Mouse (Mus musculus) kidney, embryonic 15.5 days (tissue): Measurements from ENCODE around the gene Crtc3. TPM values are rescaled to one million over a fixed set of nuclear protein-coding genes. Genes with fewer than 3 reads are reported as not detected.

Experiments
- ATAC-seq: fragments of 200-750 bp; cut with Nextera tagmentation; replicated peaks from 2 replicates; pipeline ENCODE4 v1.8.0; 2017; ENCODE audit warnings: moderate TSS enrichment; ENCODE audit not compliant: low FRiP score
- H3K27ac ChIP-seq: fragments of 300-500 bp; sonication (generic); 2 replicates; pipeline ENCODE4 v1.5.1; 2015; ENCODE audit warnings: mild to moderate bottlenecking, inconsistent platforms
- H3K27me3 ChIP-seq: fragments of 300-500 bp; sonication (generic); 2 replicates; pipeline ENCODE4 v1.6.1; 2015; ENCODE audit warnings: inconsistent platforms
- H3K36me3 ChIP-seq: fragments of 300-500 bp; sonication (generic); 2 replicates; pipeline ENCODE4 v1.6.1; 2015; ENCODE audit warnings: inconsistent platforms
- H3K4me1 ChIP-seq: fragments of 300-500 bp; sonication (generic); 2 replicates; pipeline ENCODE4 v1.6.1; 2015; ENCODE audit warnings: inconsistent platforms
- H3K4me2 ChIP-seq: fragments of 300-500 bp; sonication (generic); 2 replicates; pipeline ENCODE4 v1.6.1; 2015; ENCODE audit warnings: moderate library complexity, mild to moderate bottlenecking, inconsistent platforms
- H3K4me3 ChIP-seq: fragments of 300-500 bp; sonication (generic); replicated peaks from 2 replicates; pipeline ENCODE4 v1.5.1; 2015; ENCODE audit warnings: mild to moderate bottlenecking, inconsistent platforms
- H3K9ac ChIP-seq: fragments of 300-500 bp; sonication (generic); 2 replicates; pipeline ENCODE4 v1.6.1; 2015; ENCODE audit warnings: mild to moderate bottlenecking, inconsistent platforms
- H3K9me3 ChIP-seq: fragments of 300-500 bp; sonication (generic); replicated peaks from 2 replicates; pipeline ENCODE4 v1.6.1; 2016; ENCODE audit warnings: inconsistent platforms
- WGBS: fragments of 180-500 bp; shearing (Covaris S2); methylation state at CpG from one replicate; pipeline ENCODE4 v1.1.7; 2015; ENCODE audit warnings: mixed read lengths; 5-methylcytosine and 5-hydroxymethylcytosine counted together
- polyA plus RNA-seq: library from polyadenylated mRNA; unstranded; fragments of >200 nt; fragmentation: Nextera tagmentation; extraction: Ambion mirVana; gene quantifications from 2 replicates; pipeline ENCODE4 v1.2.1, GENCODE M21; 2015

The Crtc3 gene
- polyA plus RNA-seq, 1 experiment from 2014 or later: 21.9 TPM

DNA sequence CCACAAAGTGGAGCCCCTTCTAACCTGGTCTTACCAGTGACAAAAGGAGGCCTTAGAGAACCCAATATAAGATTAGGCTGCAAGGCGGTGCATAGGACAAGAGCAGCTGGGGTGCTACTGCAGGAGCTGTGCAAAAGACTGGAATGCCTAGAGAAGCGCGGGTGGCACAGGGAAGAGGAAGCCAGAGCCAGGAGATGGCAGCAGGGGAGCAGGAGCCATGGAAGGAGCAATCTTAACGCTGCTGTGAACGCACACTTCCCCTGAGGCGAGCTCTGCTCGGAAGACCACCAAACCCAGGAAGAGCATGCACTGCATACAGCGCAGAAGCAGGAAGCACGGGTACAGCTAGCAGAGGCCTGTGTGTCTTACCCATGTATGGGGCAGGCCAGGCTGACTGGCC lies 72.6 kb downstream of the Crtc3 start:
- no peak for ATAC-seq
- WGBS: 76% methylated on average over 9 of the region's 9 CpGs

DNA sequence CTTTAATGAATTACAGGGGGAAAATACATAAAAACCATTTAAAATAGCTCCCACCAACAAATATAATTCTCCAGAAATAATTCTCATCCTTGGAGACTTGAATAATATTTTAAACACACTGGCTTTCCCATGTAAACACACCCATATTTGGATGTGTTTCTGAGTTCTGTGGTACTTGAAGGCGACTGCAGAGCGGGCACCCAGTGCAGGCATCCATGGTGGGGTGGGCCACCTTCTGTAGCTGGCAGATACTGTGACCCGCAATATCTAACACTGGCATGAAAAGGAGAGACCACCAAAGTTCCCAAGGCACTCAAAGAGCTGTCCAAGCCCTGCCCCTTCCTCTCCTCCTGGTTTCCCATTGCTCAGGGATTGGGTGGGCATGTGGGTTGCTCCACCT lies 74.6 kb downstream of the Crtc3 start:
- H3K4me2 ChIP-seq: no peak overlapping the region
- H3K4me3 ChIP-seq: no peak overlapping the region
- peaks cover 28% of the 10 kb centered on the region for H3K4me1 ChIP-seq
- no peak overlapping the region for H3K27ac ChIP-seq
- H3K36me3 ChIP-seq: peaks cover 23% of the 10 kb centered on the region; the same call in 1 of the 2 replicates
- no peaks in the 10 kb centered on the region for H3K9me3 ChIP-seq
- H3K27me3 ChIP-seq: no peaks in the 10 kb centered on the region
- WGBS: 94% methylated on average over 3 of the region's 3 CpGs
- ATAC-seq: no peak
- no peak overlapping the region for H3K9ac ChIP-seq

More for the DNA sequence above, 72.6 kb downstream of the Crtc3 start:
- Histone ChIP-seq H3K4me1 (peaks cover 26% of the 10 kb centered on the region), H3K9ac (no peak overlapping the region), H3K27ac (no peak overlapping the region), H3K27me3 (no peaks in the 10 kb centered on the region), H3K9me3 (no peaks in the 10 kb centered on the region), H3K4me2 (no peak overlapping the region), H3K36me3 (peaks cover 10% of the 10 kb centered on the region; the same call in 1 of the 2 replicates), H3K4me3 (no peak overlapping the region)

DNA sequence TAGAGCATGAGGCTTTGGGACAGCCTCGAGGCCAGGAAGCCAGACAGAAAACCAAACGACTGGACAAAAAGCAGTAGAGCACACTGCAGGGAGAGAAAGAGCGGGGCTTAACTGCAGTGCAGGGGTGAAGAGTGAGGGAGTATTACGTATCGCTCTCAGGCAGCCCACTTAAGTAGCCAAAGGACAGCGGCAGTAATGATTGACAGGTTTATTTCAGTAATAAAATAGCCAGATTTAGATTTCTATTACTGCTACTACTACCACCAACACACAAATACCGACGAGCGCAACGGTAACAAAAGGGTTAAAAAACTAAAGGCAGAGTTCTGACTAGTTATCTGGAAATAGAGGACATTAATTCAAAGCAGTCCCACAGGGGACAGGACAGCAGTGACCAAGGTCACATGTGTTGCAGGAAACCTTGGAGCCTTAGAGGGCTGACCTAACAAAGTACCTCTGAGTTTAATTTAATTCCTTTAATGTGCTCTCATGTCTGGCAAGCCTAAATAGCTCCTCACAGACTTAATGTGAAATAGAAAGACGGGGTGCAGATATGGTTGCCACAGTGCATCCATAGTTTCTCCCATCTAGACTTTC lies 76.4 kb downstream of the Crtc3 start:
- no peaks in the 10 kb centered on the region for H3K9me3 ChIP-seq
- peak overlapping the region; percentile 73 for H3K27ac ChIP-seq
- 0 out of 2 replicates have a peak overlapping the region, but pooled peaks have one; percentile 25 for H3K9ac ChIP-seq
- ATAC-seq: peak; percentile 53
- H3K27me3 ChIP-seq: no peaks in the 10 kb centered on the region
- peaks cover 31% of the 10 kb centered on the region; the same call in 1 of the 2 replicates for H3K36me3 ChIP-seq
- 21% methylated on average over 11 of the region's 11 CpGs for WGBS
- H3K4me3 ChIP-seq: no peak overlapping the region
- peaks cover 28% of the 10 kb centered on the region for H3K4me1 ChIP-seq
- no peak overlapping the region for H3K4me2 ChIP-seq

DNA sequence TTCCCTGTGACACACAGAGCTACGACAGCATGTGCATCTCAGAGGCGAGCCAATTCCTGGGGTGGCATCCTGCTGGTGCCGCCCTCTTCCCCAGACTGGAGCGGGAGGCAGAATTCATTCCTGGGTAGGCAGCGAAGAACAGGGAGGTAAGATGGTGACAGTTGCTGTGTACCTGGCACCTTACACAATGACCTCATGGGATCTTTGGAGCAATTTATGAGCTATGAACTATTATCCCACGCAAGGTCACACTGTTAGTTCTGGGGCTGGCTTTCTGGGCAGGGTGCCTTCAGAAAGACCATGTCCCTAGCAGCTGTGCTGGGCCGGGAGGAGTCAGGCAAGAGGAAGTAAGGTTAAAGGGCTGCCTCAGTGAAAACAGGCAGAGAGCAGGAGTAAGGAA lies 77.0 kb downstream of the Crtc3 start:
- WGBS: 50% methylated on average over 7 of the region's 7 CpGs
- Histone ChIP-seq H3K4me2 (no peak overlapping the region), H3K9me3 (no peaks in the 10 kb centered on the region), H3K27me3 (no peaks in the 10 kb centered on the region), H3K4me1 (peaks cover 28% of the 10 kb centered on the region), H3K27ac (peak overlapping the region; percentile 73), H3K4me3 (no peak overlapping the region), H3K9ac (0 out of 2 replicates have a peak overlapping the region, but pooled peaks have one; percentile 25), H3K36me3 (peaks cover 31% of the 10 kb centered on the region)
- ATAC-seq: no peak; the same call in 1 of the 2 replicates

DNA sequence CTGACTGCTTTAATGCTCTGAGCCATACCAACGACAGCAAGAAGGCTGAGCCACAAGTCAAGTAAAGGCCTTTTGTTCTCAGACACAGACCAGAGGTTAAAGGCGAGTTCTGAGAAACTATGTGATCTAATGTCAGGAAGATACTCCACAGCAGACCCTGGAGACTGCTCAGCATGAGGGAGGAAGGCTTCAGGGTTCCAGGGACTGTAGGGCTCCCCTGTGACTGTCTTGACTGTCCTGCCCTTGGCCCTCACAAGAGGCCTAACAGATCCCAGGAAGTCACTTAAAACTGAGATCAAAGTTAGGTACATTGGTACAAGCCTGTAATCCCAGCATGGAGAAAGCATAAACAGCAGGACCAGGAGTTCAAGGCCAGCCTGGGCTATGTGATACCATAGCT lies 81.2 kb downstream of the Crtc3 start:
- peaks cover 33% of the 10 kb centered on the region for H3K36me3 ChIP-seq
- no peak overlapping the region for H3K27ac ChIP-seq
- ATAC-seq: no peak
- H3K4me3 ChIP-seq: no peak overlapping the region
- H3K27me3 ChIP-seq: no peaks in the 10 kb centered on the region
- peaks cover 24% of the 10 kb centered on the region for H3K4me1 ChIP-seq
- no peak overlapping the region for H3K4me2 ChIP-seq
- H3K9ac ChIP-seq: no peak overlapping the region
- H3K9me3 ChIP-seq: no peaks in the 10 kb centered on the region
- WGBS: 50% methylated on average over 2 of the region's 2 CpGs

DNA sequence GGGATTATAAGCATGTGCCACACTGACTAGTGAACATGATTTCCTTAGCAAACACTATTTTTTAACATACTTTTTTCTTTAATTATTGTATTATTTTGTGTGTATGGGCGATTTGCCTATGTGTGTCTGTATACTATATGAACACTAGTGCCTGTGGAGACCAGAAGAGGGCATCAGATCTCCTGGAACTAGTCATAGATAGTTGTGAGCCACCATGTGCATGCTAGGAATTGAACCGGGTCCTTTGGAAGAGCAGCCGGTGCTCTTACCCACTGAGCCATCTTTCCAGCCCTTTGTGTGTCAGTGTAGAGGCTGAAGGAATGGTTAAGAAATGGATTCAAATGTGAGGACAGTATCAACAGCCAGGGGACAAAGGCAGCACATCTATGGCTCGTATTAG lies 82.2 kb downstream of the Crtc3 start:
- Histone ChIP-seq H3K4me1 (peaks cover 13% of the 10 kb centered on the region), H3K27me3 (no peaks in the 10 kb centered on the region), H3K9ac (no peak overlapping the region), H3K9me3 (no peaks in the 10 kb centered on the region), H3K27ac (no peak overlapping the region), H3K4me2 (no peak overlapping the region), H3K4me3 (no peak overlapping the region), H3K36me3 (peaks cover 39% of the 10 kb centered on the region)
- ATAC-seq: no peak
- 79% methylated on average over 4 of the region's 4 CpGs for WGBS

DNA sequence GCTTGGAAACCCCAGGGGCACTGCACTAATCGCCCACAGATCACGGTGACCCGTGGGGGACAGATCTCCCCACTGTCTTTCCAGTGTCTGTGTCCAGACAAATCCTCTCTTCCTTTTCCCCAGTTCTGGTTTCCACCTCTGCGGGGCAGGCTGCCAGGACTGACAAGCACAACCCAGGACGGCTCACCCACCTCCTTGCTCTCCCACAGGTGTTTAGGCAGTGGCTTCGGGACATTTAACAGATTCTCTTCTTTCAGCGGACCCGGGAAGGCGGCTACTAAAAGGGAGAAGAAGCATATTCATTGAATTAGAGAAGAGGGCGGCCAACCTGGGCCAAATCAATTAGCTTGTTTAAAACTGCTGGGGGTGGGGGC lies 83.1 kb downstream of the Crtc3 start:
- ATAC-seq: no peak
- Histone ChIP-seq H3K9me3 (no peaks in the 10 kb centered on the region), H3K9ac (no peak overlapping the region), H3K36me3 (peaks cover 38% of the 10 kb centered on the region), H3K27me3 (no peaks in the 10 kb centered on the region), H3K27ac (no peak overlapping the region), H3K4me1 (0 out of 2 replicates have a peak, but pooled peaks cover 7% of the 10 kb centered on the region), H3K4me3 (no peak overlapping the region), H3K4me2 (no peak overlapping the region)
- 25% methylated on average over 10 of the region's 10 CpGs for WGBS

DNA sequence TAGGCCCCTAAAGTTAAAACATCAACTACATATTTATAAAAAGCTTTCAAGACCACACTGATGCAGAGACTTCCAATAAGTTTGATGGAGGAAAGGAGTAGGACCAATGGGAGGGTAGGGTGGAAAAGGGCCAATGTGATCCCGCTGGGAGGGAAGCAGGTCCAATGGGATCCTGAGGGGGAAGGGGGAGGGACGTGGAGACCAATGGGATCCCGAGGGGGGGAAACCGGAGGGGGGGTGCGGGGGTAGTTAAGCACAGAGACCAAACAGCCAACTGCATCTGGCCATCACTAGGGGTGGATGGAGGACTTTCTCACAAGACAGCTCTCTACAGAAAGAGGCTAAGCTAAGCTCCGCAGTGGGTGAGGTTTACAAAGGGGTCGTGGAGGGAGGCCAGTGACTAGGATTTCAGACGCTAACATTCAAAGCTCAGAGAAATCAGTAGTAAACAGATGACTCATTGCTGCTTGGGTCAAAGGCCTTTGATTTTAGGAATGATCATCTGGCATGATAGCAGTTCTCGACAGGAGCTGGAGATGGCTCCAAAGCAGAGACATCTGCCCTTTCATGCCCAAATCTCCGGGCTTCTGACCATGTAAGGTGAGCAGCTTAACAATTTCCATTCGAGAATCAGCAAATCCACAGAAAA lies 83.6 kb downstream of the Crtc3 start:
- no peaks in the 10 kb centered on the region for H3K27me3 ChIP-seq
- WGBS: 42% methylated on average over 11 of the region's 11 CpGs
- H3K4me1 ChIP-seq: 0 out of 2 replicates have a peak, but pooled peaks cover 7% of the 10 kb centered on the region
- peaks cover 38% of the 10 kb centered on the region for H3K36me3 ChIP-seq
- H3K9me3 ChIP-seq: no peaks in the 10 kb centered on the region
- no peak overlapping the region for H3K27ac ChIP-seq
- ATAC-seq: no peak
- no peak overlapping the region for H3K4me3 ChIP-seq
- H3K4me2 ChIP-seq: no peak overlapping the region
- H3K9ac ChIP-seq: no peak overlapping the region

DNA sequence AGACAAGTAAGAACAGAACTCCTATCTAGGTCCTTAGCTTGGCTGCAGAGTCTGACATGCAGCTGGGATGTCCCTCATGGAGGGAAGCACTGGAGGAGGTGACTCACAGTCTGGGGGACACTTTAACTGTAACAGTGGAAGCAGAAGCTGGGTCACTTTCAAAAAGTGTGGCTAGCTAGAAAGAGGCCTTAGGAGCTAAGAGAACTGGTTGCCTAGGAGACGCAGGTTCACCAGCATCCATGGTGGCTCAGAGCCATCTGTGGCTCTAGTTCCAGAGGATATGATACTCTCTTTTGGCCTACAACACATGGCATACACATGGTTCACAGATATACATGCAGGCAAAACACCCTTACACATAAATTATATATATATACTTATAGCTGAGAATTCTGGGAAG lies 86.1 kb downstream of the Crtc3 start:
- Histone ChIP-seq H3K9ac (no peak overlapping the region), H3K27me3 (no peaks in the 10 kb centered on the region), H3K4me3 (no peak overlapping the region), H3K27ac (no peak overlapping the region), H3K4me1 (0 out of 2 replicates have a peak, but pooled peaks cover 7% of the 10 kb centered on the region), H3K36me3 (peaks cover 43% of the 10 kb centered on the region), H3K9me3 (no peaks in the 10 kb centered on the region), H3K4me2 (no peak overlapping the region)
- WGBS: 96% methylated on average over 1 of the region's 1 CpGs
- no peak for ATAC-seq

DNA sequence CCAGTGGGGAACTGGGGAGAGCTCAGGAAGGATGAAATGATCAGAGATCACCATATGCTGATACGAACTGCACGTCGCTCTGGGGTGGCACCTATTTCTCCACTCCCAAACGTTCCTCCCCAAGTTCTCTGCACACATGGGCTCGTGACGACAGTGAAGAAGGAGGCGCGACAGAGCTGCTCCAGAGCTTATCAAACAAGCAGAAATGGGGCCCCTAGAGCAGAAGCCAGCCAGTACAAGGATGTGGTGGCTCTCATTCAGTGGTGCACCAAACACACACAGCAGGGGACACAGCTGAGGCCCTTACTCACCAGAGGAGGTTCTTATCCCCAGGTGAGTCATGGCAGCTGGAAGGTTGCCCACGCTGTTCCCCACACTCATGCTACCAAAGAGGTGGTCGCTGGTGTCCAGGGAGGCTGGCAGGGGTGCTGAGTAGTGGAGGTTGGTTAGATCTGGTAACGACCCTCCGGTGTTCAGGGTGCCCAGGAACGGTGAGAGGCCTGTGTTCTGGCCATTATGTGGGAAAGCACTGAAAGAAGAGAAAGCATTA lies 90.2 kb downstream of the Crtc3 start:
- Histone ChIP-seq H3K27me3 (no peaks in the 10 kb centered on the region), H3K4me2 (no peak overlapping the region), H3K9me3 (no peaks in the 10 kb centered on the region), H3K9ac (no peak overlapping the region), H3K4me3 (no peak overlapping the region), H3K36me3 (peaks cover 67% of the 10 kb centered on the region), H3K27ac (no peak overlapping the region), H3K4me1 (no peaks in the 10 kb centered on the region)
- WGBS: 87% methylated on average over 13 of the region's 13 CpGs
- no peak for ATAC-seq

DNA sequence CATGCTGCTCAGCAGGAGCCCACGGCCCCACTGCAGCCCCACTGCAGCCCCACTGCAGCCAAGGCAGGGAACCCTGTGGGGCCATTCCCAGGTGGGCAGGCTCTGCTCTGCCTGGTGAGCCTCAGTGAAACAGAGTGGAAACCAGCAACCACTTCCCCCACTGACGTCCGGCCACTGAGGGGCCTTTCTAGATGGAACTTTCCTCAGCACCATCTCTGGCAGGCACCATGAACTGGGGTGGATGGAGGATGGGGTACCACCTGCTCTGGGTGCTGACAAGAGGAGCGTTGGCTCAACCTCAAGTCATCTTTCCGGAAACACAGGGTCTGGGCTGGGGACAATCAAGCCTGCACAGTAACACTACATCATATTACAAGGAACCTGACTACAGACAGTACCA lies 90.8 kb downstream of the Crtc3 start:
- WGBS: 90% methylated on average over 5 of the region's 5 CpGs
- H3K4me2 ChIP-seq: no peak overlapping the region
- H3K27me3 ChIP-seq: no peaks in the 10 kb centered on the region
- no peak overlapping the region for H3K27ac ChIP-seq
- no peak overlapping the region for H3K9ac ChIP-seq
- no peaks in the 10 kb centered on the region for H3K4me1 ChIP-seq
- ATAC-seq: no peak
- H3K4me3 ChIP-seq: no peak overlapping the region
- peaks cover 69% of the 10 kb centered on the region for H3K36me3 ChIP-seq
- H3K9me3 ChIP-seq: no peaks in the 10 kb centered on the region

DNA sequence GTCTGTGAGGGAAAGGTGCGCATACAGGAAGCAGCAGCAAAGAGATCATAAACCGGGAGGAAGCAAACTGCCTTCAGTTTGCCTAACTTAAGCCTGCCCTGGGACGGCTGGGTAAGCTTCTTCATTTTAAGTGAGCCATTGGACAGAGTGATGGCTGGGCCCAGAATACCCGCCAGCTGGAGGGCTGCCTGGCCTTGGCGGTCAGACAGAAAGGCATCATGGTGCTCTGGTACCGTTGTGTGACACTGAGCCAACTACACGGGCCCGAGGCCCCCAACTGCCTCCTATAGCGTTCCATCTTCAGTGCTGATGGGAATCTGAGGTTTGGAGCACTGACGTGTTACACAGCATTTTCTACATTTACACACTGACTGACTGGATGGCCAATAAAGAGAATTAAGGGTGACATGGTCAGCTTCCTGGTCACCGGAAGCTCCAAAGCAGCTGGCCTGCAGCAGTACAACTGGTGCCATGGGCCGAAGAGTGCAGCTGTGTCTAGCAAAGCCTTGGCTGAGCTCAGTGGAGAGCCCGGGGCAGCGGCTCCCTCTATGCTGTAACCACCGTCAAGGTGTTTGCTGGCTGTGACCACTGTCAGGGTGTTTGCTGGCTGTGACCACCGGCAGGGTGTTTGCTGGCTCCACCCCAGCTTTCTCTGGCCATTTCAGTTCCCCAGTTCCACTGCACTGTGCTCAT lies 99.5 kb downstream of the Crtc3 start:
- no peaks in the 10 kb centered on the region for H3K9me3 ChIP-seq
- H3K4me3 ChIP-seq: no peak overlapping the region
- peaks cover 28% of the 10 kb centered on the region for H3K4me1 ChIP-seq
- 90% methylated on average over 16 of the region's 16 CpGs for WGBS
- no peak overlapping the region for H3K27ac ChIP-seq
- no peak overlapping the region for H3K4me2 ChIP-seq
- H3K36me3 ChIP-seq: peaks cover 57% of the 10 kb centered on the region
- H3K27me3 ChIP-seq: no peaks in the 10 kb centered on the region
- no peak for ATAC-seq
- no peak overlapping the region for H3K9ac ChIP-seq
